Mouse (Mus musculus): Measurements from ENCODE around the gene Gm11634. TPM values are rescaled to one million over a fixed set of nuclear protein-coding genes. Genes with fewer than 3 reads are reported as not detected.
"Not testable (repeated sequence)": the region's sequence is repeated elsewhere in the genome, so short reads cannot be mapped to it uniquely, and the experiment has no call there.

Gm11634 gene
- polyA plus RNA-seq, 1 experiment from 2014 or later, result not detected

- Histone ChIP-seq H3K9me3 (no peaks in the 10 kb centered on the region), H3K27me3 (replicated peaks) (no peaks in the 10 kb centered on the region), H3K4me3 (no peak overlapping the region), H3K4me1 (peaks cover 23% of the 10 kb centered on the region), H3K36me3 (no peaks in the 10 kb centered on the region), H3K9ac (no peak overlapping the region), H3K4me2 (replicated peaks) (no peak overlapping the region), H3K27ac (no peak overlapping the region)
- no peak for ATAC-seq (ENCODE audit: low FRiP score, low read depth)
- 80% methylated on average over 6 of the region's 6 CpGs for WGBS
Measured at GRCm38 (mm10) chr11:101613596-101613995, 14.5 kb upstream of the Gm11634 start.

DNA sequence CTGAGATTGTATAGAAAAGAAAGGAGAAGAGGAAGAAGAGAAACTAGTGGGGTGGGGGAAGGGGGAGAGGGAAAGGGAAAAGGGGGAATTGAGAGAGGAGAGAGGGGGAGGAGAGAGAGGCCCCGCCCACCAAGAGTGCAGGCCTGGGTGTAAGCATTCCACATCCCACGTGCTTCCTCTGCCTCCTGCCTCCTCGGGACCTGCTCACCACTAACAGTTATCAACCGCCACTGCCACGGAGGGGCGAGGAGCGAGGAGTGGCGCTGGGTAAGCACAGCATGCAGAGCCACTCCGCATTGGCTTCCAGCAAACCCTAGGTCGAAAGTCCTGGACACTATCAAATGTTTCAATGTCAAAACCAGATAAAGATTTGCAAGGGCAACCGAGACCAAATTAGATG lies 11.4 kb upstream of the Gm11634 start:
- no peaks in the 10 kb centered on the region for H3K9me3 ChIP-seq
- no peak overlapping the region for H3K4me2 ChIP-seq (replicated peaks)
- no peaks in the 10 kb centered on the region for H3K27me3 ChIP-seq (replicated peaks)
- no peaks in the 10 kb centered on the region for H3K36me3 ChIP-seq
- no peak overlapping the region for H3K4me3 ChIP-seq
- no peak overlapping the region for H3K27ac ChIP-seq
- no peak overlapping the region for H3K9ac ChIP-seq
- H3K4me1 ChIP-seq, result 0 out of 2 replicates have a peak, but pooled peaks cover 4% of the 10 kb centered on the region
- ATAC-seq (ENCODE audit: low FRiP score, low read depth), result no peak
- WGBS, result 47% methylated on average over 11 of the region's 11 CpGs

- ATAC-seq (ENCODE audit: low FRiP score, low read depth); H3K4me1 ChIP-seq; H3K36me3 ChIP-seq; H3K9ac ChIP-seq; H3K4me2 ChIP-seq (replicated peaks); H3K27ac ChIP-seq; H3K27me3 ChIP-seq (replicated peaks); H3K9me3 ChIP-seq; H3K4me3 ChIP-seq: not testable (repeated sequence)
- WGBS, result 91% methylated on average over 4 of the region's 4 CpGs
Measured at GRCm38 (mm10) chr11:101607134-101607533, 8.1 kb upstream of the Gm11634 start.

- not testable (repeated sequence) for H3K27me3 ChIP-seq (replicated peaks); H3K9me3 ChIP-seq; H3K27ac ChIP-seq; H3K9ac ChIP-seq; H3K36me3 ChIP-seq; H3K4me1 ChIP-seq
- WGBS, result 1% methylated on average over 30 of the region's 30 CpGs
- Histone ChIP-seq H3K4me3 (peak overlapping the region; percentile 22), H3K4me2 (replicated peaks) (peak overlapping the region; percentile 52)
- ATAC-seq (ENCODE audit: low FRiP score, low read depth), result peak; percentile 81; the same call in 1 of the 2 replicates
Measured at GRCm38 (mm10) chr11:101604531-101605453, 5.7 kb upstream of the Gm11634 start.

DNA sequence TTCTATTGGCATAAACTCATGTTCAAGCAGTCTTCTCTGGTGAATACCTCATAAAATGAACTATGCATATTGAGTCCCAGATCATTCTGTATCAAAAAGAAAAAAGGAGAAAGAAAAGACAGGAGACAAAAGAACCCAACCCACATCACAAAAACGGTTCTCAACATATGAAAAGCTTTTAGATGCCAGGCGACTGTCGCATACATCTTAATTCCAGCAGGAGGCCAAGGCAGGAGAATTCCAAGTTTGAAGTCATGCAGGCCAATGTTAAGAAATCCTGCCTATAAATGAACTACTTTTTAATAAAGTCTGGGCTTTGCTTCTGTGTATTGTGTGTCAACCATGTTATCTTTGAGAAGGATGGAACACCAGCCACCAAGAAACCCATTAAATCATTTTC lies 5.1 kb upstream of the Gm11634 start:
- Histone ChIP-seq H3K4me2 (replicated peaks) (peak overlapping the region; percentile 52), H3K27ac (no peak overlapping the region), H3K36me3 (no peaks in the 10 kb centered on the region), H3K9me3 (no peaks in the 10 kb centered on the region), H3K9ac (no peak overlapping the region), H3K4me1 (no peaks in the 10 kb centered on the region), H3K4me3 (no peak overlapping the region), H3K27me3 (replicated peaks) (no peaks in the 10 kb centered on the region)
- no peak for ATAC-seq (ENCODE audit: low FRiP score, low read depth)
- 2% methylated on average over 3 of the region's 3 CpGs for WGBS

DNA sequence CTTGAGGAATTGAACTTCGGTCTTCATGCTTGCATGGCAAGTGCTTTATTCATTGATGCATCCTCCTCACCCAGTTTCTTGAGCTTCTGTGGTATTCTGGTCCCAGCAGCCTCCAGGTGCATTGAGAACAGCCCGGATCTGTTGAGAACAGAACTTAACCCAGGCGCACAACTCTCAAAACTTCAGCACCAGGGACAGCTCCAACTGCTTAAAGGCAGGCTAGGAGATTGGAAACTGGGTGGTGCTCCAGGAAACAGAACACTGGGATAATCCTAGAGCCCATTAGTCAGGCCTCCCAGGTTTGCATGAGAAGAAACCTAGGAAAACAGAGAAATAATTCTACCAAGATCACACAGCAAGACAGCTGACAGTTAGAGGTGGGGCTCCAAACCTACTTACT lies 3.4 kb upstream of the Gm11634 start:
- no peaks in the 10 kb centered on the region for H3K9me3 ChIP-seq
- H3K4me2 ChIP-seq (replicated peaks), result no peak overlapping the region
- no peaks in the 10 kb centered on the region for H3K27me3 ChIP-seq (replicated peaks)
- no peak overlapping the region for H3K27ac ChIP-seq
- no peak overlapping the region for H3K9ac ChIP-seq
- 10% methylated on average over 3 of the region's 3 CpGs for WGBS
- no peaks in the 10 kb centered on the region for H3K4me1 ChIP-seq
- no peak overlapping the region for H3K4me3 ChIP-seq
- ATAC-seq (ENCODE audit: low FRiP score, low read depth), result no peak
- H3K36me3 ChIP-seq, result no peaks in the 10 kb centered on the region

DNA sequence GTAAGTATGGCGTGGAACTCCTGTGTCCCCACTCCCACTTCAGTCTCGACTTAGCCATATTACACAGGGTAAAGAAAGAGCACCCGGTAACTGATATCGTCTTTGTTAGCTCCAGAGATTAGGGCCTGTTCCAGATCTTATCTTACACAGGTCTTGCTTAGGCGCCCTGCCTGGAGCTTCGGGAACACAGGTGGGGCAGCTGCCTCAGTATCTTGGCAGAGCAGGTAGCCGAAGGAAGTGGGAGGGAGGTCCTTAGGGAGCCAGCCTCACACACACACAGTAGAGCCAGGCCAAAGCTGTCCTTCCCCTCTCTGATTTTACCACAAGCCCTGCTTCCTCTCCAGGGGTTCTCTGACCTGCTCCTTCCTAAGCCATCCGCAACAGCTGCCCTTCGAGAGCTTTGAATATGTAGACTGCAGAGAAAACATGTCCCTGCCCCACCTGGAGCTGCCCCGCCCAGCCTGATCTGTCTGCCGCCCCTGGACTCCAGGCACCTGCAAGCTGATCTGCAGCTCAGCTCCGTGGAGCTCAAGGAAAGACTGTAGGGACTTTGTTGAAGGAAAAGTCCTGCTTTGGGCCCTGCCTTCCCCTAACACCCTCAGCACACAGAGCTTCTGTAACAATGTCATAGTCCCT lies 8.9 kb downstream of the Gm11634 start:
- no peaks in the 10 kb centered on the region for H3K27me3 ChIP-seq (replicated peaks)
- no peak for ATAC-seq (ENCODE audit: low FRiP score, low read depth)
- no peak overlapping the region for H3K9ac ChIP-seq
- WGBS, result 82% methylated on average over 12 of the region's 12 CpGs
- no peaks in the 10 kb centered on the region for H3K4me1 ChIP-seq
- H3K4me3 ChIP-seq, result no peak overlapping the region
- H3K9me3 ChIP-seq, result no peaks in the 10 kb centered on the region
- H3K4me2 ChIP-seq (replicated peaks), result no peak overlapping the region
- peaks cover 6% of the 10 kb centered on the region for H3K36me3 ChIP-seq
- H3K27ac ChIP-seq, result no peak overlapping the region

DNA sequence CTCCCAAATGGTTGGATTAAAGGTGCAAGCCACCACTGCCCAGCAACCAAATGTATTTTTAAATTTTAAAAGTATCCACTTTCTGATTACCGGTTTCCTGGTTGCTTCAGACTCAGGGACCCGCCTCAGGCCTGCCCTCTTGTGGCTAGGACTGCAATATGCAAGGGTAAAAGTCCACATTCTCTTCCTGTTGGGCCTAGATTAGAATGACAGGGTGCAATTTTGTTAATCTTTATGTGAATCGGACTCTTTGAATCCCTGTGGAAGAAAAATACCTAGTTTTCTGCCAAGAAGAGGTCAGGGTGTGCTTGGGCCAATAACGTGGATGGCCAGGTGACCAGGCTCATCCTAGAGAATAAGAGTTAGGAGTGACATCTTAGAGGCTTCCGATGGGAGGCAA lies 9.6 kb downstream of the Gm11634 start:
- Histone ChIP-seq H3K9me3 (no peaks in the 10 kb centered on the region), H3K4me1 (no peaks in the 10 kb centered on the region), H3K27ac (no peak overlapping the region), H3K36me3 (peaks cover 6% of the 10 kb centered on the region), H3K27me3 (replicated peaks) (no peaks in the 10 kb centered on the region), H3K4me3 (no peak overlapping the region), H3K9ac (no peak overlapping the region), H3K4me2 (replicated peaks) (no peak overlapping the region)
- ATAC-seq (ENCODE audit: low FRiP score, low read depth), result no peak
- WGBS, result 31% methylated on average over 5 of the region's 5 CpGs

DNA sequence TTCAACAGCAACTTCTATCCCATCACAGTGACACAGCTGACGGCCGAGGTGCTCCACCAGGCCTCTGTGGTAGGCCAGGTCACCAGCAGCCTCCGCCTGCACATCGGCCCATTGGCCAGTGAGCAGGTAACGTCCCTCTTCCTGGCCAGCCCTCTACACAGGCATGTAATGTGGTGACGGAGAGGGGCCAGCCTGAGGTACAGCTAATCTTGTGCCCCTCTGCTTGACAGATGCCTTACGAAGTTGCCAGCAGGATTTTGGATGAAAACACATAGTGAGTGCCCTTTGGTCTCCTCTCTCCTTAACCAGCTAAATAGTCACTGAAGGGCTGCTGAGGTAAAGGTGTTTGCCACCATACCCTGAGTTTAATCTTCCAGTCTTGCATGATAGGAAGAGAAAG lies 10.2 kb downstream of the Gm11634 start:
- Histone ChIP-seq H3K27ac (no peak overlapping the region), H3K9ac (no peak overlapping the region), H3K27me3 (replicated peaks) (no peaks in the 10 kb centered on the region), H3K4me1 (no peaks in the 10 kb centered on the region), H3K4me3 (no peak overlapping the region), H3K9me3 (no peaks in the 10 kb centered on the region), H3K36me3 (peaks cover 6% of the 10 kb centered on the region), H3K4me2 (replicated peaks) (no peak overlapping the region)
- no peak for ATAC-seq (ENCODE audit: low FRiP score, low read depth)
- 89% methylated on average over 7 of the region's 7 CpGs for WGBS

DNA sequence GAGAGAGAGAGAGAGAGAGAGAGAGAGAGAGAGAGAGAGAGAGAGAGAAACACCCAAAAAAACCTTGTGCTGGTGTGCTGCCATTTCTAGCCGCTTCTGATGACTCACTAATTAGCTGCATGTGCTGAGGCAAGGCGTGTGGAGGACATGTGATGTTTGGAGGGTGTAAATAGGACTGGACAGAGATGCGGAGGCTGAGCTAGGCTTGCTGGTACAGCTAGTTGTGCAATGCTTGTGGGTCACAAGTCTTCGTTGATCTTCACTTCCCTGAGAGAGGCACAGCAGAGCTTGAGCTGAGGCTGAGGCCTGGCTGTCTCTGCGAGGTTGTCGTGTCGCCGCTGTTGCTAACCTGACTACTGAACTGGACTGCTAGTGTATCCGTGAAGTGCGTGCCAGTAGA lies 11.4 kb downstream of the Gm11634 start:
- no peak overlapping the region for H3K27ac ChIP-seq
- WGBS, result 94% methylated on average over 10 of the region's 10 CpGs
- no peaks in the 10 kb centered on the region for H3K9me3 ChIP-seq
- no peak overlapping the region for H3K9ac ChIP-seq
- no peak overlapping the region for H3K4me2 ChIP-seq (replicated peaks)
- no peak for ATAC-seq (ENCODE audit: low FRiP score, low read depth)
- no peaks in the 10 kb centered on the region for H3K4me1 ChIP-seq
- H3K36me3 ChIP-seq, result peaks cover 10% of the 10 kb centered on the region
- no peaks in the 10 kb centered on the region for H3K27me3 ChIP-seq (replicated peaks)
- no peak overlapping the region for H3K4me3 ChIP-seq

GRCm38 (mm10) chr11:101585805-101586204 lies 13.3 kb downstream of the Gm11634 start:
- H3K27ac ChIP-seq, result no peak overlapping the region
- WGBS, result 82% methylated on average over 4 of the region's 4 CpGs
- H3K4me3 ChIP-seq, result no peak overlapping the region
- H3K9me3 ChIP-seq, result no peaks in the 10 kb centered on the region
- H3K36me3 ChIP-seq, result peaks cover 15% of the 10 kb centered on the region
- H3K9ac ChIP-seq, result no peak overlapping the region
- H3K4me1 ChIP-seq, result peaks cover 7% of the 10 kb centered on the region
- no peak for ATAC-seq (ENCODE audit: low FRiP score, low read depth)
- no peaks in the 10 kb centered on the region for H3K27me3 ChIP-seq (replicated peaks)
- no peak overlapping the region for H3K4me2 ChIP-seq (replicated peaks)

DNA sequence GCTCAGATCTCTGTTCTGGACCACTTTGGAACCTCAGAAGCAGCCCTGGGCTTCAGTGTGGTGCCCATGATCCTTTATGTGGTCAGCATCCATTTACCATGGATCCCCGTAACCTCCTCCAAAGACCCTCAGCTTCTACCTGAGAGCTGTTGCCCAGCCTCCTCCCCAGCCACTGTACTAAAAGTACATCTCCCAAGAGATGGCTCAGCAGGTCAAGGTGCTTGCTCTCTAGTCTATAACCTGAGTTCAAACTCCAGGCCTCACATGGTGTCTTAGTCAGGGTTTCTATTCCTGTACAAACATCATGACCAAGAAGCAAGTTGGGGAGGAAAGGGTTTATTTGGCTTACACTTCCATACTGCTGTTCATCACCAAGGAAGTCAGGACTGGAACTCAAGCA lies 14.0 kb downstream of the Gm11634 start:
- H3K27ac ChIP-seq; ATAC-seq (ENCODE audit: low FRiP score, low read depth); H3K4me3 ChIP-seq; H3K4me1 ChIP-seq; H3K9me3 ChIP-seq; H3K4me2 ChIP-seq (replicated peaks); H3K9ac ChIP-seq; H3K27me3 ChIP-seq (replicated peaks): not testable (repeated sequence)
- H3K36me3 ChIP-seq, result peaks cover 22% of the 10 kb centered on the region
- 91% methylated on average over 1 of the region's 1 CpGs for WGBS
